Mouse (Mus musculus): Measurements from ENCODE around the gene Ddx52.

- TF ChIP-seq CTCF (IDR thresholded peaks at IDR 0.05; ENCODE audit: borderline replicate concordance, control insufficient read depth, extremely low read depth, insufficient read depth, low read length, poor library complexity): no peak
- no peak for TF ChIP-seq POLR2A (IDR thresholded peaks at IDR 0.05; ENCODE audit: control insufficient read depth, extremely low read depth, insufficient read depth, low read length, poor library complexity)
Measured at GRCm38 (mm10) chr11:83913824-83914311, 28.0 kb upstream of the Ddx52 start.
